Mouse (Mus musculus): ENCODE measurements around the gene Taf1c. TPM values are rescaled to one million over a fixed set of nuclear protein-coding genes. Genes with fewer than 3 reads are reported as not detected.

Gene Taf1c
- polyA plus RNA-seq, 1 experiment from 2014 or later = 18.8 TPM

DNA sequence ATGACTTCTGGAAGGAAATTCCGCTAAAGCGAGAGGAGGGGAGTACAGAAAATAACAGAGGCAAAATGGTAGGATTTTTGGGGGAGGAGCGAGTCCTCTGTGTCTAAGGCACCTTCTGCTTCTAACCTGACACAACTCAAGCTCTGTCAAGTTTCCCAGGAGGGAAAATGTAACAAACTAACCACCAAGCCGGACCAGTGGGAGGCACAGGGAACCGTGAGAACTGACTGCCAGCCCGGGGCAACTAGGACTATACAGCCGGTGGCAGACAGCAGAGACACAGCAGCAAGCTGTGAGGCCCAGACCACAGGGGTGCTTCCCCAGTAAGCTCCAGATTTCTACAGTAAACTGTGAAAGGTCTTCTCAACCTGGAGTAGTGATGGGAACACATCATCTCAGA, 36.1 kb downstream of the Taf1c start:
- Histone ChIP-seq H3K9ac (replicated peaks) (no peak overlapping the region), H3K9me3 (no peaks in the 10 kb centered on the region), H3K27ac (replicated peaks) (no peak overlapping the region), H3K36me3 (peaks cover 30% of the 10 kb centered on the region), H3K27me3 (no peaks in the 10 kb centered on the region), H3K4me1 (peaks cover 16% of the 10 kb centered on the region), H3K4me2 (replicated peaks) (no peak overlapping the region), H3K4me3 (no peak overlapping the region)
- 69% methylated on average over 7 of the region's 7 CpGs for WGBS
- ATAC-seq (replicated peaks) = no peak

GRCm38 (mm10) chr8:119568251-119568650, 36.8 kb downstream of the Taf1c start:
- H3K4me3 ChIP-seq = no peak overlapping the region
- no peak overlapping the region for H3K9ac ChIP-seq (replicated peaks)
- peaks cover 9% of the 10 kb centered on the region for H3K4me1 ChIP-seq
- H3K27ac ChIP-seq (replicated peaks) = no peak overlapping the region
- peaks cover 31% of the 10 kb centered on the region for H3K36me3 ChIP-seq
- H3K27me3 ChIP-seq = no peaks in the 10 kb centered on the region
- H3K9me3 ChIP-seq = no peaks in the 10 kb centered on the region
- 92% methylated on average over 9 of the region's 9 CpGs for WGBS
- no peak overlapping the region for H3K4me2 ChIP-seq (replicated peaks)
- ATAC-seq (replicated peaks) = no peak

- no peak overlapping the region for H3K9ac ChIP-seq (replicated peaks)
- H3K4me1 ChIP-seq = no peaks in the 10 kb centered on the region
- H3K27me3 ChIP-seq = no peaks in the 10 kb centered on the region
- 84% methylated on average over 11 of the region's 11 CpGs for WGBS
- H3K4me2 ChIP-seq (replicated peaks) = no peak overlapping the region
- no peak overlapping the region for H3K27ac ChIP-seq (replicated peaks)
- peaks cover 45% of the 10 kb centered on the region for H3K36me3 ChIP-seq
- no peak overlapping the region for H3K4me3 ChIP-seq
- H3K9me3 ChIP-seq = no peaks in the 10 kb centered on the region
- no peak for ATAC-seq (replicated peaks)
Measured at GRCm38 (mm10) chr8:119566367-119566766, 38.7 kb downstream of the Taf1c start.

- Histone ChIP-seq H3K4me3 (no peak overlapping the region), H3K4me2 (replicated peaks) (no peak overlapping the region), H3K36me3 (peaks cover 45% of the 10 kb centered on the region), H3K9me3 (no peaks in the 10 kb centered on the region), H3K4me1 (peaks cover 4% of the 10 kb centered on the region; the same call in 1 of the 2 replicates), H3K27ac (replicated peaks) (no peak overlapping the region), H3K27me3 (no peaks in the 10 kb centered on the region), H3K9ac (replicated peaks) (no peak overlapping the region)
- 95% methylated on average over 14 of the region's 14 CpGs for WGBS
- ATAC-seq (replicated peaks) = no peak
Measured at GRCm38 (mm10) chr8:119563849-119564251, 41.2 kb downstream of the Taf1c start.

- 89% methylated on average over 6 of the region's 6 CpGs for WGBS
- Histone ChIP-seq H3K36me3 (peaks cover 18% of the 10 kb centered on the region), H3K4me2 (replicated peaks) (peak overlapping the region; percentile 90)
Measured at GRCm38 (mm10) chr8:119559402-119559720, 45.7 kb downstream of the Taf1c start.

DNA sequence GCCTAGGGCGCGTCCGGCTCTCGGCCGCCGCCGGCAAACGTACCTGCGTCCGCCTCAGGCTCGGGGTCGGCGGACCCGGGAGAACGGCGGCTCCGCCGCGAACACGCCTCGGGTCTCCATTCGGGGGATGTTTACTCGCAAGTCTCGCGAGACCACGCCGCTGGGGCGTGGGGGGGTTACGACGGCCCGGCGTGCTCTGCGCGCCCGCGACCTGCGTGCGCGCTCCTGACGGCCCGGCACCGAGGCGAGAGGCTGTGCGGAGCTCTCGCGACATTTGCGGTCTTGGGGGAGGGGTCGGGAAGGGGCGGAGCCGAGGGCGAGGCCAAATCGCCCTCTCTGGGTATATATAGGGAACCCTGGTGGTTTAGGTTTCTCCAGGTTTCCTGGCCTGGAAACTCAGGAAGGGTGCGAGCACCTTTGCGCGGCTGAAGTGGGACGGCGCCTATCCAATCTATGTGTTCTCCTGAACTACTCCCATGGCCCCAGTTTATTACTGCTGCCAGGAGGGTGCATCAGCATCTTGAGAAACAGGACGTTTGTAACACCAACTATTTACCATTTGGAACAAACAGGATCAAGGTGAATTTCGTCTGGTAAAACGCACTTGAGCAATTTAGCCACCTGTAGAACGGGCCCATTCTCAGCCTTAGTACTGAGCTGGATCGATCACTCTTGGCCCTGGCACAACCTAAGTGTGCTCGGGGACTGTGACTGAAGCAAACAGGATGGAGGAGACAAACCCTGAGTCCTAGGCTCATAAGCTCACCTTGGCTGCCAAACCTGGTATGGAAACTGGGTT, 46.2 kb downstream of the Taf1c start, which contains the start of gene Mbtps1:
Mbtps1 (minus strand) TSS at position 133 of the 799 bp plus-strand sequence.
- Histone ChIP-seq H3K4me2 (replicated peaks) (peak within 1 kb of the TSS; percentile 90), H3K4me3 (peak within 1 kb of the TSS; percentile 79), H3K4me1 (peaks cover 34% of the 10 kb centered on the region), H3K9ac (replicated peaks) (peak within 1 kb of the TSS; percentile 89), H3K27ac (replicated peaks) (peak within 1 kb of the TSS; percentile 95), H3K36me3 (peaks cover 14% of the 10 kb centered on the region), H3K9me3 (no peaks in the 10 kb centered on the region), H3K27me3 (no peaks in the 10 kb centered on the region)
- 6% methylated on average over 63 of the region's 63 CpGs for WGBS
- ATAC-seq (replicated peaks) = peak; percentile 96

More at GRCm38 (mm10) chr8:119559402-119559720, 45.7 kb downstream of the Taf1c start:
- Histone ChIP-seq H3K4me3 (no peak overlapping the region), H3K4me1 (peaks cover 34% of the 10 kb centered on the region), H3K27me3 (no peaks in the 10 kb centered on the region), H3K27ac (replicated peaks) (peak overlapping the region; percentile 95; the same call in 1 of the 2 replicates), H3K9me3 (no peaks in the 10 kb centered on the region), H3K9ac (replicated peaks) (no peak overlapping the region)
- peak; percentile 1; the same call in 1 of the 2 replicates for ATAC-seq (replicated peaks)

GRCm38 (mm10) chr8:119557821-119558602, 47.0 kb downstream of the Taf1c start:
- WGBS = 1% methylated on average over 55 of the region's 55 CpGs
- peak overlapping the region; percentile 95 for H3K27ac ChIP-seq (replicated peaks)
- no peaks in the 10 kb centered on the region for H3K9me3 ChIP-seq
- peak; percentile 92 for ATAC-seq (replicated peaks)
- H3K4me1 ChIP-seq = peaks cover 34% of the 10 kb centered on the region
- peak overlapping the region; percentile 90 for H3K4me2 ChIP-seq (replicated peaks)
- H3K27me3 ChIP-seq = no peaks in the 10 kb centered on the region
- H3K9ac ChIP-seq (replicated peaks) = peak overlapping the region; percentile 89
- H3K36me3 ChIP-seq = peaks cover 14% of the 10 kb centered on the region
- H3K4me3 ChIP-seq = peak overlapping the region; percentile 79

GRCm38 (mm10) chr8:119557132-119557531, 47.9 kb downstream of the Taf1c start:
- ATAC-seq (replicated peaks) = no peak
- H3K4me2 ChIP-seq (replicated peaks) = peak overlapping the region; percentile 90
- H3K27me3 ChIP-seq = no peaks in the 10 kb centered on the region
- H3K9me3 ChIP-seq = no peaks in the 10 kb centered on the region
- WGBS = 77% methylated on average over 9 of the region's 9 CpGs
- H3K4me3 ChIP-seq = peak overlapping the region; percentile 79
- peaks cover 5% of the 10 kb centered on the region for H3K36me3 ChIP-seq
- H3K27ac ChIP-seq (replicated peaks) = no peak overlapping the region
- peaks cover 34% of the 10 kb centered on the region for H3K4me1 ChIP-seq
- H3K9ac ChIP-seq (replicated peaks) = peak overlapping the region; percentile 89; the same call in 1 of the 2 replicates

DNA sequence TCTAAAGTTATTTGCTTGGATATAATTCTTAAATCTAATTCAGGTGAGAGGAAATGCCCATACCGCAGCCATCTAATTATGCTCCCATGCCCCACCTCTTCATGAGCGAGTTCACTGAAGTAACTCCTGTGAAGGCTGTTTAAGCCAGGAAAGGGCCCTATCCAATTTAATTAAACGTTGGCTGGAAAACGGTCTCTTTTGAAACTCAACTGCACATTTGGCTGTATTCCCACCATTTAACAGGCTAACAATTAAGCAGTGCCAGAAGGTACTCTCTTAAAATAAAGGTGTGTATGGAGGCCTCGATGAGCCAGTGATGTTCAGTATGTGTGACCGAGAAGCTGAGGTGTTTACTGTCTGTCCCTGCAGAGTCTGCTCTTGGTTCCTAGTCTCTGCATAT, 49.2 kb downstream of the Taf1c start:
- Histone ChIP-seq H3K36me3 (no peaks in the 10 kb centered on the region), H3K9ac (replicated peaks) (no peak overlapping the region), H3K4me1 (peaks cover 34% of the 10 kb centered on the region), H3K4me2 (replicated peaks) (no peak overlapping the region), H3K9me3 (no peaks in the 10 kb centered on the region), H3K27ac (replicated peaks) (no peak overlapping the region), H3K4me3 (no peak overlapping the region), H3K27me3 (no peaks in the 10 kb centered on the region)
- WGBS = 35% methylated on average over 6 of the region's 6 CpGs
- ATAC-seq (replicated peaks) = no peak

DNA sequence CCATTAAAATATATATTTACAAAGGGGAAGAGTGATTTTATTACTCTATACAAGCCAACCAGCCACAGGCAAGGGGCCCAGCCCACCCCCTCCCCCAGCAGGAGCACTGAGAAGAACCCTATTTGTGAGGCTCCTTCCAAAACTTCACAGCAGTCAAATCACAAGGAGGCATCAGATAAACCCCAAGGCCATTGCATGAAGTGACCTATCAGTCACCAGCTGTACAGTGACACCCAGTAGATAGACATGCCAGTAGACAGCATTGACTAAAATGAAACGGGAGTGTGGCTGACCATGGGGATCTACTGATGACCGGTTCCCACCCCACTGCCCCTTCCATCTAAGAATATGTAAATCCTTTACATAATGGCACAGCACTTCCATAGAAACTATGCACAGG, 52.1 kb downstream of the Taf1c start:
- H3K4me1 ChIP-seq = peaks cover 28% of the 10 kb centered on the region
- H3K9me3 ChIP-seq = no peaks in the 10 kb centered on the region
- no peak for ATAC-seq (replicated peaks)
- no peaks in the 10 kb centered on the region for H3K36me3 ChIP-seq
- H3K27me3 ChIP-seq = no peaks in the 10 kb centered on the region
- H3K27ac ChIP-seq (replicated peaks) = no peak overlapping the region
- H3K4me2 ChIP-seq (replicated peaks) = no peak overlapping the region
- no peak overlapping the region for H3K4me3 ChIP-seq
- WGBS = 57% methylated on average over 2 of the region's 2 CpGs
- H3K9ac ChIP-seq (replicated peaks) = no peak overlapping the region

- no peak overlapping the region for H3K27ac ChIP-seq (replicated peaks)
- H3K4me2 ChIP-seq (replicated peaks) = no peak overlapping the region
- H3K36me3 ChIP-seq = peaks cover 25% of the 10 kb centered on the region
- H3K4me1 ChIP-seq = no peaks in the 10 kb centered on the region
- ATAC-seq (replicated peaks) = no peak
- no peaks in the 10 kb centered on the region for H3K9me3 ChIP-seq
- H3K27me3 ChIP-seq = no peaks in the 10 kb centered on the region
- H3K9ac ChIP-seq (replicated peaks) = no peak overlapping the region
- WGBS = 84% methylated on average over 7 of the region's 7 CpGs
- no peak overlapping the region for H3K4me3 ChIP-seq
Measured at GRCm38 (mm10) chr8:119548560-119549113, 56.4 kb downstream of the Taf1c start.
